Mouse (Mus musculus): ENCODE measurements at regions not wholly inside any gene's neighbourhood (a gene's known extent, or its start where the extent isn't known, plus 50 kb on each side); places are given as distances from the start of the nearest gene placed in this dataset.
A peak's percentile ranks its signal among the peaks of the same experiment; 100 is the strongest.

- no peak for DNase-seq (ENCODE audit: low spot score in 2 of 2)
Measured at GRCm38 (mm10) chr1:43366433-43366832, 77.9 kb upstream of the Nck2 start.

- DNase-seq (ENCODE audit: low spot score in 2 of 2): no peak
Measured at GRCm38 (mm10) chr1:43367151-43367895, 77.1 kb upstream of the Nck2 start.

GRCm38 (mm10) chr1:43371863-43372262, 72.5 kb upstream of the Nck2 start:
- DNase-seq (ENCODE audit: low spot score in 2 of 2): no peak

- DNase-seq (ENCODE audit: low spot score in 2 of 2): no peak
Measured at GRCm38 (mm10) chr1:43374946-43375345, 69.4 kb upstream of the Nck2 start.

- DNase-seq (ENCODE audit: low spot score in 2 of 2): no peak
Measured at GRCm38 (mm10) chr1:43375851-43376250, 68.5 kb upstream of the Nck2 start.

GRCm38 (mm10) chr1:43377491-43378263, 66.7 kb upstream of the Nck2 start:
- no peak for DNase-seq (ENCODE audit: low spot score in 2 of 2)

- DNase-seq (ENCODE audit: low spot score in 2 of 2): no peak
Measured at GRCm38 (mm10) chr1:43385008-43385407, 59.4 kb upstream of the Nck2 start.

- peak in 1 of 2 experiments; percentile 5 for DNase-seq (ENCODE audit: low spot score in 2 of 2)
Measured at GRCm38 (mm10) chr1:43394035-43394434, 50.3 kb upstream of the Nck2 start.

Data from layer of hippocampus, adult 18-20 months (tissue).